Mouse (Mus musculus) WW6 (cell line): ENCODE data around the gene Igflr1.

Experiments used
- DNase-seq: peaks from one replicate; pipeline ENCODE4 v3.0.0-alpha.2; 2013; ENCODE audit warnings: low read depth, low spot score

Igflr1 gene

DNA sequence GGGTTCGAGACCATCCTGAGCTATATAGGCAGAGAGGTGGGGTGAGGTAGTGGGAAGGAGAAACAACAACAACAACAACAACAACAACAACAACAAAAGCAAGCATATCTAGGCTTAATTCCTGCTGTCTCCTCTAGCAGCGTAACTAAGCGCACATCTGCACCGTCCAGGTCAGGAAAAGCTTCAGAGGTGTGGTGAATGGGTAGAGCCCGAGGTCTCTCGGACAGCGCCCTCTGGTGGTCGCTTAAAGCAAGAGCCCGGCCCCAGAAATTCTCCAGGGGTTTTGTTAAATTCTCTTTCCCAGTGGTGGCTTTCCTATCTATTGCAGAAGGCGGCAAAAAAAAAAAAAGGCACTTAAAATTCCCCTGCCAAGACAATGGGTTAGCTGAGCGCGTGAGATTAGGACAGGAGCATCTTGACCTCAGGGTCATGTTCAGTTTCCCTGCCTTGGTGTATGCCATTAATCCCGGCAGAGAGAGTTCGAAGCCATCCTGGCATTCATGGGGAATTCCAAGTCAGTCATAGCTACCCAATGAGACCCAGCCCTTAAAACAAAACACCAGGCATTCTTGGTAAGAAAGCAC, 48.4 kb downstream of the Igflr1 start:
- DNase-seq = no peak

DNA sequence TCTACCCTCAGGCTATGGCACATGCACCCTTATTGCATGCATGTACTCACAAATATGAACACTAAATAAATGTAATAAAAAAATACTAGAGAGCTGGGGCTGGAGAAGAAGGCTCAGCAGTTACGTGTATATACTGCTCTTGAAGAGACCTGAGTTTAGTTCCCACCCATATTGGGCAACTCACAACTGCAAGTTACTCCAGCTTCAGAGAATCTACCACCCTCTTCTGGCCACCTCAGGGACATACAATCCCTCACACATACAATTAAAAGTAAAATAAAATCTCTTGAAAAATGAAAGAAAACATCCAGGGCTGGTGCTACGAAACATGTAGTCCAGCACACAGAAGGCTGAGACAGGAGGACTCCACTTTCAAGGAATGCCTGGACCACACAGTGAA, 49.2 kb downstream of the Igflr1 start:
- no peak for DNase-seq

DNA sequence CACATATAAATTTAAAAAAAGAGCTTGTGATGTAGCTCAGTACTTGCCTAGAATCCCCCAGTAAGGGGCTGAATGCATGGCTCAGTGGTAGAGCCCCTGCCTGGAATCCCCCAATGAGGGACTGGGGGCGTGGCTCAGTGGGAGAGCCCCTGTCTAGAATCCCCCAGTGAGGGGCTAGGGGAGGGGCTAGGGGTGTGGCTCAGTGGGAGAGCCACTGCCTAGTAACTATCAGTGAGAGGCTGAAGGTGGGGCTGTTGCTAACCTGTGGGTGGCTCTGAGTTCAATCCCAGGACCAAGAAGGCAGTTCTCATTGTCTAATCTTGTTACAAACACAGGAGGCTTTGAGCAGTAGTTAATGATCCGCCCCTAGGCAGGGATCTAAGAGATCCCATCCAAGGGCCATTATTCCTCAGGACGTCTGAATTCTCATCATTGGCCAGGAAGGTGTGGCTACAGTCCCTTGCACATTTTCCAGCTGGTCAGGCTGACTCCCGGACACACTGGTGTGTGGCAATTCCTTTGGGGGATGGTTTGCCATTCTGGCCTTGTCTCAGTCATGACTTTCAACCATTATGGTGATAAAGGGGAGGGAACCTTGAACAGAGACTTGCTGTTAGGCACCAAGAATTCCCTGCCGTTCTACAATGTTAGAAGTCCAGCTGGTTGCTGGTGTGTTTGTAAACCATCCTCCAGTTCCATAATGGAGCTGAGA, 50.0 kb downstream of the Igflr1 start:
- no peak for DNase-seq
